ENCODE assay signal across 9 mouse cellular contexts in the genomic region with DNA sequence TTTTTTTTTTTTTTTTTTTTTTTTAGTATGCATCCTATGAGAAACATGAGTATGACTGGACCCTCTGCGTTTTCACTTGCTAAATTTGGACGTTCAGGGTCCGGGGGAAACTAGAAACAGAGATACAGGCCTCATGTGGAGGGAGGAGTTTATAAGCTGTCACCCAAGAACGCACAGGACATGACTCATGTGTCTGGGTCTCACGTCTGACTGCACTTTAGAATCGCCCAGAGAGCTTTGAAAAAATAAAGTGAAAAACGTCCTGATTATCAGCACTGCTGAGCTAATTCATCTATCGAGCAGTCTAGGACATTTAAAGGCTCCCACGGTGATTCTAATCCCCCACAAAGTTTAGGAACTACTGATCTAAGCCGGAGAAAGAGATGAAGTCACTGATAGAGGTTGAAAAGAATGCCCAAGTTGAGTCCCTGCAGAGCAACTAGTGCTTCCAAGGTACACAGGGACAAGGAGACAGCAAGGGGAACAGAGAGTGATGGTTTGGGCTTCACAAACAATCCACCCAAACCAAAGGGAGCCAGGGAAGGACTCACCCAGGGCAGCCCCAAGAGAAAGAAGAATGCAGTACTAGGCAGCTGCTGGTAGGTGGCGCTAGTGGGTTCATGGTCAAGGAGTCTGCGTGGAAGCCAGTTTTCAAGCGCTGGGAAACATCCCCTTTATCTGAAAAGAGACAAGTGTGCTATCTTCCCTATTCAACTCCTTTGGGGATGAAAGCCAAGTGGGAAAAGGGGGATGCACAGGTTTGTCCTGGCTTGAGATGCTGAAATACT.
DNase-seq lines count a peak whose midpoint lies in the region; ATAC-seq and TF ChIP-seq lines count a peak whose summit lies in the region.
"Had no signal": no experiment of that assay in that cellular context is flagged by ENCODE, and none has a peak within 500 bp of the region (broad histone marks: within the 10 kb centered on the region; RNA-seq: fewer than 3 reads in every experiment).

No protein-coding gene starts in this region.

- intact Hi-C loops in heart, adult 2 months (cut with DNase I), result loop anchor here (5.0 kb wide), 1 partner anchor 330 kb away; no protein-coding TSS in a partner anchor

- no peak for TF ChIP-seq EP300 in heart, adult 2 months (IDR thresholded peaks at IDR 0.05; ENCODE audit: insufficient read depth, low read depth, low read length)
- no peak for TF ChIP-seq EP300 in stomach, postnatal 0 days (optimal IDR thresholded peaks at IDR 0.05)

- H3K27ac ChIP-seq in forebrain, embryonic 11.5 days (ENCODE audit: low read depth, low read length), result no peak overlapping the region
- no peak overlapping the region for H3K27ac ChIP-seq in forebrain, embryonic 16.5 days (ENCODE audit: low read length)
- peak overlapping the region; percentile 46; the same call in 1 of the 2 replicates for H3K27ac ChIP-seq in heart, adult 2 months
- no peak overlapping the region for H3K27ac ChIP-seq in stomach, postnatal 0 days (replicated peaks)
- H3K27ac ChIP-seq: limb, embryonic 15.5 days had no signal

- WGBS in forebrain, embryonic 11.5 days, result 35% methylated on average over 13 of the region's 13 CpGs
- 39% methylated on average over 13 of the region's 13 CpGs for WGBS in forebrain, embryonic 16.5 days
- 10% methylated on average over 13 of the region's 13 CpGs for WGBS in heart, adult 2 months
- WGBS in lung, adult 2 months, result 27% methylated on average over 13 of the region's 13 CpGs
- WGBS in stomach, postnatal 0 days, result 20% methylated on average over 13 of the region's 13 CpGs

- TF ChIP-seq POLR2A in heart, adult 2 months (IDR thresholded peaks at IDR 0.05; ENCODE audit: insufficient read depth, low read depth, low read length), result no peak
- TF ChIP-seq POLR2A in lung, adult 2 months (IDR thresholded peaks at IDR 0.05; ENCODE audit: borderline replicate concordance, extremely low read depth, low read depth, low read length), result no peak

- H3K4me3 ChIP-seq in forebrain, embryonic 11.5 days (ENCODE audit: low read depth, low read length), result no peak overlapping the region
- no peak overlapping the region for H3K4me3 ChIP-seq in forebrain, embryonic 16.5 days (replicated peaks; ENCODE audit: low read length)
- no peak overlapping the region for H3K4me3 ChIP-seq in heart, adult 2 months
- H3K4me3 ChIP-seq in lung, adult 2 months (replicated peaks; ENCODE audit: extremely low read depth, low read depth, low read length), result no peak overlapping the region
- H3K4me3 ChIP-seq in stomach, postnatal 0 days (ENCODE audit: low read depth, low read length), result no peak overlapping the region
- H3K4me3 ChIP-seq: limb, embryonic 15.5 days had no signal

- peak; percentile 97 for TF ChIP-seq CTCF in heart, adult 2 months (IDR thresholded peaks at IDR 0.05)
- peak; percentile 96 for TF ChIP-seq CTCF in lung, adult 2 months (IDR thresholded peaks at IDR 0.05; ENCODE audit: insufficient read depth, low read length)
- TF ChIP-seq CTCF in stomach, postnatal 0 days (IDR thresholded peaks at IDR 0.05; ENCODE audit: low read depth), result peak; percentile 87

- no peak for ATAC-seq in forebrain, embryonic 11.5 days (replicated peaks; ENCODE audit: low FRiP score)
- ATAC-seq in forebrain, embryonic 16.5 days, result no peak
- no peak for ATAC-seq in stomach, postnatal 0 days (ENCODE audit: low FRiP score, low TSS enrichment)

- H3K4me1 ChIP-seq in forebrain, embryonic 11.5 days (replicated peaks; ENCODE audit: control insufficient read depth, insufficient read depth, low read length), result no peaks in the 10 kb centered on the region
- no peaks in the 10 kb centered on the region for H3K4me1 ChIP-seq in forebrain, embryonic 16.5 days (replicated peaks; ENCODE audit: control insufficient read depth, insufficient read depth, low read length)
- no peaks in the 10 kb centered on the region for H3K4me1 ChIP-seq in heart, adult 2 months (ENCODE audit: control insufficient read depth, insufficient read depth, low read length)
- no peaks in the 10 kb centered on the region for H3K4me1 ChIP-seq in lung, adult 2 months (ENCODE audit: control insufficient read depth, insufficient read depth, low read length)
- no peaks in the 10 kb centered on the region for H3K4me1 ChIP-seq in stomach, postnatal 0 days (replicated peaks; ENCODE audit: control insufficient read depth, insufficient read depth)
- H3K4me1 ChIP-seq: limb, embryonic 15.5 days had no signal

- H3K9me3 ChIP-seq in forebrain, embryonic 11.5 days (ENCODE audit: control insufficient read depth, low read length), result no peaks in the 10 kb centered on the region
- no peaks in the 10 kb centered on the region for H3K9me3 ChIP-seq in forebrain, embryonic 16.5 days (ENCODE audit: control insufficient read depth, low read length)
- H3K9me3 ChIP-seq in stomach, postnatal 0 days (ENCODE audit: control insufficient read depth, low read length), result no peaks in the 10 kb centered on the region
- H3K9me3 ChIP-seq: limb, embryonic 15.5 days had no signal

- H3K79me2 ChIP-seq in heart, adult 2 months (replicated peaks; ENCODE audit: control insufficient read depth, insufficient read depth, low read length), result no peaks in the 10 kb centered on the region

- H3K36me3 ChIP-seq in forebrain, embryonic 11.5 days (ENCODE audit: control insufficient read depth, insufficient read depth, low read length), result no peaks in the 10 kb centered on the region
- no peaks in the 10 kb centered on the region for H3K36me3 ChIP-seq in forebrain, embryonic 16.5 days (ENCODE audit: control insufficient read depth, insufficient read depth)
- no peaks in the 10 kb centered on the region for H3K36me3 ChIP-seq in heart, adult 2 months (ENCODE audit: control insufficient read depth, insufficient read depth, low read length)
- no peaks in the 10 kb centered on the region for H3K36me3 ChIP-seq in stomach, postnatal 0 days (ENCODE audit: control insufficient read depth, insufficient read depth, low read length)
- H3K36me3 ChIP-seq: limb, embryonic 15.5 days had no signal

- no peak overlapping the region for H3K9ac ChIP-seq in forebrain, embryonic 11.5 days (ENCODE audit: low read length)
- H3K9ac ChIP-seq in forebrain, embryonic 16.5 days (replicated peaks; ENCODE audit: low read depth, low read length), result no peak overlapping the region
- H3K9ac ChIP-seq in heart, adult 2 months (ENCODE audit: low read depth, low read length), result no peak overlapping the region
- no peak overlapping the region for H3K9ac ChIP-seq in stomach, postnatal 0 days (ENCODE audit: low read length)
- H3K9ac ChIP-seq: limb, embryonic 15.5 days had no signal

- peak; percentile 85 for DNase-seq in forebrain, embryonic 11.5 days (ENCODE audit: low spot score)
- DNase-seq in R1 (ENCODE audit: low read depth, low spot score), result peak; percentile 87
- peak; percentile 58 to 72 for DNase-seq in cerebellum, postnatal 14 days
- peak; percentile 66 to 78 for DNase-seq in heart, adult 2 months
- peak; percentile 58 for DNase-seq in kidney, postnatal 14 days
- DNase-seq in lung, adult 2 months, result peak; percentile 68
- DNase-seq in stomach, postnatal 0 days (ENCODE audit: low spot score), result peak; percentile 75

- no peak overlapping the region for H3K4me2 ChIP-seq in forebrain, embryonic 11.5 days (ENCODE audit: low read depth, low read length, severe bottlenecking)
- H3K4me2 ChIP-seq in forebrain, embryonic 16.5 days (ENCODE audit: low read length), result no peak overlapping the region
- H3K4me2 ChIP-seq in stomach, postnatal 0 days (replicated peaks; ENCODE audit: low read depth), result 0 out of 2 replicates have a peak overlapping the region, but pooled peaks have one; percentile 11
- H3K4me2 ChIP-seq: limb, embryonic 15.5 days had no signal

- no peaks in the 10 kb centered on the region; the same call in 1 of the 2 replicates for H3K27me3 ChIP-seq in forebrain, embryonic 11.5 days (ENCODE audit: control insufficient read depth, insufficient read depth, low read length)
- H3K27me3 ChIP-seq in forebrain, embryonic 16.5 days (replicated peaks; ENCODE audit: control insufficient read depth, insufficient read depth, low read length), result no peaks in the 10 kb centered on the region
- no peaks in the 10 kb centered on the region for H3K27me3 ChIP-seq in heart, adult 2 months (ENCODE audit: control insufficient read depth, insufficient read depth, low read length)
- H3K27me3 ChIP-seq in stomach, postnatal 0 days (ENCODE audit: control insufficient read depth, insufficient read depth, low read length), result no peaks in the 10 kb centered on the region
- H3K27me3 ChIP-seq: limb, embryonic 15.5 days had no signal
